Mouse (Mus musculus) gonadal fat pad, adult 2 months (tissue): ENCODE results near the gene Bri3. TPM values are rescaled to one million over a fixed set of nuclear protein-coding genes. Genes with fewer than 3 reads are reported as not detected.
A peak's percentile ranks its signal among the peaks of the same experiment; 100 is the strongest.
"Not testable (repeated sequence)": the region's sequence is repeated elsewhere in the genome, so short reads cannot be mapped to it uniquely, and the experiment has no call there.

Experiments used
- DNase-seq: peaks from one replicate; pipeline ENCODE4 v3.0.0-alpha.2; 2012; ENCODE audit warnings: low read depth
- polyA plus RNA-seq: library from polyadenylated mRNA; depleted of rRNA; stranded (reverse); fragments of >200 nt; gene quantifications from 2 replicates; pipeline ENCODE4 v1.2.3, GENCODE M21; 2012

Gene Bri3
- polyA plus RNA-seq, 1 experiment = 108 TPM

DNA sequence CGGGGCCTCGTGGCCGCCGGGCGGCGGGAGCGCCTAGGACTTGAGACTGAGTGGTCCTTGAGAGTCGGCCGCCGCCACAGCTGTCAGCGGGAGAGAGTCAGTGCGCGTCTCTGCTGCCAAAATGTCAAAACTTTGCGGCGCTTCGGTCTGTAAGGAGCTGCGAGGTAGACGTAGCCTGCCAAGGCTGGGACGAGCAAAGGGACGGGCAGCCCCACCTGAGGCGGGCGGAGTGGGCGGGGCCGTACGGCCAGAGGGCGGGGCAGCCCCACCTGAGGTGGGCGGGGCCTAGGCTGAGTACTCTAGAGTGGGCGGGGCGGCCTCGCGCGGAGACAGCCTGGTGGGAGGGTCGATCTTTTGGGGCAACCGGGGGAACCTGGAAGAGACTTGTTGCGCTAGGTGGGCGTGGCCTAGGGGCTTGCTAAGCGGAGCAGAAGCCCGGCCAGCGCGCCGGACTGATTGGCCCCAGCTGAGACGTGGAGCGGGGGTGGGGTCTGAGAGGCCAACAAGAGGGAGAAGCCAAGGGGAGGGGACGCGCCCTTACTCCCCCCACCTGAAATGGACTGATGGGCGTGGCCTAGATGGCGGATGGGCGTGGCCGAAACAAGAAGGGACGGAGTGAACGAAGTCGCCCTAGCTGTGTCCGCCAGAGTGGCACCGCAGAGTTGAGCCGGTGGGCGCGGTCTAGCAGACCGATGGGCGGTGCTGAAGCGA lies 113.8 kb downstream of the Bri3 start, which contains the start of gene Baiap2l1:
TSS of gene Baiap2l1 (minus strand) at position 232 of the 711 bp plus-strand sequence.
- DNase-seq = peak; percentile 61

DNA sequence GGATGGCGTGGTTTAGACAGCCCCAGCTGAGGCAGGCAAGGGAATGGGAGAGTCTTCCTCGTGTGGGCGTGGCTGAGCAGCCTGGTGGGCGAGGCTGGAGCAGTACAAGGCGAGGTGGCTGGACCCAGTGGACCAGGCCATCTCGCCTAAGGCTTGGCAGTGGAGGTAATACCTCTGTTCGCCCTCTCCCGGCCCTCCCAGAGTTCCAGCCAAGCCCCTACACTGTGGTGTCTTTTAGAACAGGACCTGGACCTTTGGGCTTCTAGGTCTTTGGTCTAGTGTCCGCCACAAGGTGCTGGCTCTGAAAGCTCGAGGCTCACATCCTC lies 114.3 kb downstream of the Bri3 start:
- no peak for DNase-seq

DNA sequence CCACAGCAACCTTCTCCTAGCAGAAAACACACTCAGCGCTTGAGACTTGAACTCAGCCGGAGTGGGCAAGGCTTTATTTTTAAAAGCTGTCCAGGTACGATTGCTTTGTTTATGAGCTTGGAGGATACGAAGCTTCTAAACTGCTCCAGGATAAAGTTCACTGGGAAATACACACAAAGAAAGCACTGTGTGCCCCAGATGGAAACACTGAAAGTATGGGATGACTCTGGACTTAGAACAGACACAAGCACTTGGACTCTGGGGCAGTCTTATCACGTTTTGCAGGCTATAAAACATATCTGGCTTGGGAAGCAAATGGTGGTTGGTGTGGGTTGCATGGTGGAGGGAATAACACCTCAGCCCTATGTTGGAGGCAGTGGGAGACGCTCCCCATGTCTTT lies 115.6 kb downstream of the Bri3 start:
- no peak for DNase-seq

DNA sequence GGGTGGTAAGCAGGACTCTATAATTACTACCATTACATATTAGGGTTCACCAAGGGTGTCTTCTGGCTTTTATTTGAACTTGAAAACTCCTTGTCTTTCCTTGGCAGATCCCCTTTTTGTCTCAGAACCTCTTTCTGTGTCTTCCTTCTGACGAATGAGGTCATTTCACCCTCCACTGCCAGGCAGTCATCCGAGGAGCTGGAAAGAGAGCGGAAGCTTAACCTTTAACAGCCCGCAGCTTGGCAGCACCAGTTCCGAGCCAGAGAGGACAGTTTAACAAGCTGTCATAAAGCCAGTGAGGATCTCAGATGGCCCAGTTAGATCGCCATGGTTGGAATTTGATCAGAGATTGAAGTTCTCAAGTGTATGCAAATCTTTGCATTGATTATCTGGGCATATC lies 116.1 kb downstream of the Bri3 start:
- DNase-seq = no peak

DNA sequence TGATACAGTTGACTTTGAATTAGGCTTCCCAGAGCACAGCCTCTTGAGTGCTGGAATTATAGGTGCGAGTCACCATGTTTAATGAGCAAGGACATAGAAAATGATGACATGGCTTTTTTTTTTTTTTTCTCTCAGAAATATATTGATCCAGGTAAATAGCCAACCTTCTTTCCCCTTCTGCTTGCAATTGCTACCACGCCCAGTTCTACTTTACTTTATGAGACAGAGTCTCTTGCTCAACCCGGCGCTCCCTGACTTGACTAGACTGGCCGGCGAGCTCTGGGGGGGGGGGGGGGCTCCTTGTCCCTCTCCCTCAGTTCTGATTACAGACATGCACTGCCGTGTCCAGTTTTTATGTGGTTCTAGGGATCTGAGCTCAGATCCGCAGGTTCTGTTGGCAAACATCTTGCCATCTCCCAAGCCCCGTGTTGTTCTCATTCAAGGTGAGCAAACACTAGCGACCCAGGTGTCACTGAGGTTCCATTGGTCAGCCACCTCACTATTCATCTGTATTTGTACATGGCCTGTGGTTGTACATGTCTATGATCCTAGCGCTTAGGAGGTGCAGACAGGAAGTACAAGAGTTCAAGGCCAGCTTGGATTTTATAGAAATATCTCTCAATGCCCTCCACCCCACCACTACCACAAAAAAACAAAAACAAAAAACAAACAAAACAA lies 120.6 kb downstream of the Bri3 start:
- DNase-seq = no peak

DNA sequence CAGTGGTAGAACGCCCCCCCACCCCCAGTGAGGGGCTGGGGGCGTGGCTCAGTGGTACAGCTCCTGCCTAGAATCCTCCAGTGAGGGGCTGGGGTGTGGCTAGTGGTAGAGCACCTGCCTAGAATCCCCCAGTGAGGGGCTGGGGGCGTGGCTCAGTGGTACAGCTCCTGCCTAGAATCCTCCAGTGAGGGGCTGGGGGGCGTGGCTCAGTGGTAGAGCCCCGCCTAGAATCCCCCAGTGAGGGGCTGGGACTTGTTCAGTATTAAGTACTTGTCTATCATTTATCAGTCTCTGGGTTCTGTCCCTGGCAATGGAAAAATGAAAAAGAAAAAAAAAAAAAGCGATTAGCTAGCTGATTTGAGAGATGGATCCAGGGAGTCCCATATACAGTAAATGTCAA lies 122.3 kb downstream of the Bri3 start:
- DNase-seq = not testable (repeated sequence)

DNA sequence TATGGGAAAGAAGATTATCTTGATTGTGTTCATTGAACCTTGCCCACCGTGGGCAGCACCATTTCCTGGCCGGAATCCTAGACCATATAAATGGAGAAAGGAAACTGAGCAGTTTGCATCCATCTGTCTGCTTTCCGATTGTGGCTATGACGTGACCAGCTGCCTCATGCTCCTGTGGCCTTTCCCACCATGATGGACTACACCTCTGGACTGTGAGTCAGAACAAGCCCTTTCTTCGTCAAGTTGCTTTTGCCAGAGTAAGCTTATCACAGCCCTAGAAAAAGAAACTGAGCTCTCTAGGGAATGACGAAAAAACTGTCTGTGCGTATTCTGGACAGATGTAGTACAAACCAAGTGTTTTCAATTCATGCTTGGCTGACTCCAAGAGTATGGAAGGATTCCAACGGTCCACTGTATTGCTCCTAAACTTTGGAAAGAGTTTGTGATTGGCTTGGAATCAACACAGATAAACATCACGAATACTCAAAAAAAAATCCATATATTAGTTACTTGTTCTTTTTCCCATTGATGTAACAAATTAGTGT lies 124.5 kb downstream of the Bri3 start:
- DNase-seq = no peak

DNA sequence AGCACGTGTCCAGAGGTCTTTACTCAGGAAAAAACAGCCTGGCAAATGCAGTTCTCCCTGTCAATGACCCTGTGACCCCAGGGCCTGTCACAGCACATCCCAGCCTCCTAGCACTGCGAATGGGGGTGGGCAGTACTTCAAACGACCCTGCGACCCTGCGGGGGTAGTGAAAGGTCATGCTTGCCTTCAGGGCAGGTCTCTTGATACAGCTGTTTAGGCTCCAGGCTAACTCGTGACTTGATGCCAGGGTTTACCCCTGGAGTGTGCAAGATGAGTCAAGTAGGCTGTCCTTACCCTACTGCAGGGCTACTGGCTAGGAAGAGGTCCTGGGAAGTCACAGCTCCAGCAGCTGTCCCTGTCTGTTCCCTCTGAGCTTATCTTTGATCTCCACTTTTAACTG lies 126.7 kb downstream of the Bri3 start:
- DNase-seq = no peak

DNA sequence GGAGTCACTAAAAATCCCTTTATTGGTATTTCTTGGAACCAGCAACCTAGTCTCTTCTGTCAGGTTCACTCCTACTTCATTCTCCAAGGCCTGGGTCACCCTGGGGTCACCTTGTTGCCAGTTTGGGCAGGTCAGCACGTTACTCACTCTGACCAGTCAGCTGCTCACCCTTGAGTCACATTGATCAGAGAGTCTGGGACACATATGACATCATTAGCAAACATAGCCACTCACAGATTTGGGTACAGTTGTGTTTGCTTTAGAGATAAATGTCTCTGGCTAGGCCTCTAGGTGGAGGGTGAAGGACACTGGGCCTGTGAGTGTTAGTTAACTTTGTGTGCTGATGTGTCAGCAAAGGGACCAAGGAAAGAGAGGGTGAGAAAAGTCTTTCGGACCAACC lies 127.9 kb downstream of the Bri3 start:
- no peak for DNase-seq

DNA sequence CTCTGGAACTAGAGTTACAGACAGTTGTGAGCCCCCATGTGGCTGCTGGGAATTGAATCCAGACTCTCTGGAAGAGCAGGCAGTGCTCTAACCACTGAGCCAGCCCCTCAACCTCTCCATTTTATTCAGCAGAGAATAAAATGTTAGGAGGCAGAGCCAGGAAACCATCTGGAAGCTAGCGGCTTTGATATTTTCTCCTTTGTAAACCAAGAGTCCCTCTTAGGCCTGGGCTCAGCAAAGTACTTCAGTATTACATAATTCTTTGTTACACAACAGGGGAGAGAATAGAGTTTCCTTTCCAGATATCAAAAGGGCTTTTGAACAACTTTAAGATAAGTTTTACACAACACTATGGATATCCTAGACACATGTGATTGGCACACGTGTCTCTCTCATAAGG lies 128.6 kb downstream of the Bri3 start:
- DNase-seq = no peak

DNA sequence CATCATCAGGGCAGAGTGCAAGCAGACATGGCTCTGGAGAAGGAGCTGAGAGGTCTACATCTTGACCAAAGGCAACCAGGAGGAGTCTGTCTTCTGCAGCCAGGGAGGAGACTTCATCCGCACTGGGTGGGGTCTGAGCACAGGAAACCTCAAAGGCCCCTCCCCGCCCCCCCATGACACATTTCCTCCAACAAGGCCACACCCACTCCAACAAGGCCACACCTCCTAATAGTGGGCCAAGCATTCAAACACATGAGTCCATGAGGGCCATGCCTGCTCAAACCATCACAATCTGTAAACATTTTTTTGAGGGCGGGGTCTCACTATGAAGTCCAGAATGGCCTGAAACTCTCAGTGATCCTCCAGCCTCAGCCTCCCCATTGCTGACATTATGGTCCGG lies 135.2 kb downstream of the Bri3 start:
- no peak for DNase-seq

DNA sequence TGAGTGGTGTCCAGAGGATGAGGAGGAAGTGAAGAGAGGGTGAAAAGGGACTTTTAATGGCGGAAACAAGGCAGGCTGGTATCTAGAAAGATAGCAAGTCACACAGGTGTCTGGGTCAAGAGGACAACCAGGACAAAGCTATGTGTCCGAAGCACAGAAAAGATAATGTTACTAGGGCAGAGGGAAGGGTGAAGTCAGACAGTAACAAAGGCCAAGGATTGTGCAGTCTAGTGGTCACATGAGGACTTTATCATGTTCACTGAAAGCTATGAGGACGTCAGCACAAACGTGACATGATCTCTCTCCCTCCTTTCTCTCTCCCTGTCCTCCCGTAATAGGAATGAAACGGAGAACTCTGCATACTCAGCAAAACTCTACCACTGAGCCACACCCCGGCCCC lies 136.5 kb downstream of the Bri3 start:
- DNase-seq = no peak

DNA sequence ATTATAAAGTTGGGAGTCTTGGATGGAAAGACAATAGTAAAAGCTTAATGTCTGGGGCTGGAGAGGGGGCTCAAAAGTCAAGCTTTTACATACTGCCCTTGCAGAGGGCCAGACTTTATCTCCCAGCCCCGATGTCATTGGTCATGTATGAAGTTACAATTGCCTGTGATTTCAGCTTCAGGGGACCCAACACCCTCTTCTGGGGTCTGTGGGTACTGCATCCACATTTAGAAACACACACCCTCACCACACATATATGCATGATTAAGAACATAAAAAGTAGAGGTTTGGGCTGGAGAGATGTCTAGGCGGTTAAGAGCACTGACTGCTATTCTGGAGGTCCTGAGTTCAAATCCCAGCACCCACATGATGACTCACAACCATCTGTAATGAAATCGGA lies 137.5 kb downstream of the Bri3 start:
- no peak for DNase-seq

DNA sequence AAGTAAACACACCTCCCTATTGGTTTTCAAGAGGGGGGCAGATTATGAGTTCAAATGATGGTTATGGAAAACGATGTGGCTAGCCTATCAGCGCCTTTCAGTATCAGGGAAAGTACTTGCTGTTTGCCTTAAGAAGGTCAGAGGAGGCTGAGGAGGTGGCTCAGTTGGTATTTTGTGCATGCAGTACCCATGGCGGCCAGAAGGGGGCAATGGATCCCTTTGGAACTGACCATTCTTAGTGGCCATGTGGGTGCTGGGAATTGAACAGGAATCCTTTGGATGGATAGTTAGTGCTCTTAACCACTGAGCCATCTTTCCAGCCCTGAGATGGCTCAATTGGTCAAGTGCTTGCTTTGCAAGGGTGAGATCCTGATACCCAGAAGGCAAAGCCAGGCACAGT lies 139.7 kb downstream of the Bri3 start:
- DNase-seq = no peak

DNA sequence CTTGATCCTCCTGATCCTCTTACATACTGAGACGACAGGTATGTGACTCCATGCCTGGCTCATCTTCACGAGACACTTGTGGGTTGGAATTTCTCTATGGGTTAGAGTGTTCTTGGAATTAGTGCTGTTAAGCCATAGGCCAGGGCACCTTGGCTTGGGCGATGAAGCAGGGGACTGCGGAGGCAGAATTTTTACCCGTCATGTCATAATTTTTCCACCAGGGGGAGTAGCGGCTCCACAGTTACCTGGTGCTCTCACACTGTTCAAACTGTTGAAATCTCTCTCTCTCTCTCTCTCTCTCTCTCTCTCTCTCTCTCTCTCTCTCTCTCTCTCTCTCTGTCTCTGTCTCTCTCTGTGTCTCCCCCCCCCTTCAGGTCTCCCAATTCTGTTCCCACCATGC lies 143.6 kb downstream of the Bri3 start:
- DNase-seq = no peak

DNA sequence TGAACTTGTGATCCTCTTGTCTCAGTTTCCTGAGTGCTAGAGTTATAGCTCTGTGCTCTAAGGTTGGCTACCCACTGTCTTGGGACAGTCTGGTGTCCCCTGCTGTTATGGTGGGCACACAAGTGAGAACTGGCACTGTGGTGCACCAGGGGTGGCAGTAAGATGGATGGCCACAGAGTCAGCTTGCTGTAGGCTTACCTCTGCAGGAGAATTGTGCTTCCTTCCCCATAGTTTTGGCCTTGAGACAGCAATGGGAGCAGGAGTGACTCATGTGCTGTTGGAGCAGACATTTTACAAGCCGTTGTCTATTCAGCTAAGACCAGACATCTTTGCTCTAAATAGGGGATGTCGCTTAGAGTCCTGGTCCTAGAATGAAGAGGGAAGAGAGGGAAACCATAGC lies 149.9 kb downstream of the Bri3 start:
- no peak for DNase-seq

DNA sequence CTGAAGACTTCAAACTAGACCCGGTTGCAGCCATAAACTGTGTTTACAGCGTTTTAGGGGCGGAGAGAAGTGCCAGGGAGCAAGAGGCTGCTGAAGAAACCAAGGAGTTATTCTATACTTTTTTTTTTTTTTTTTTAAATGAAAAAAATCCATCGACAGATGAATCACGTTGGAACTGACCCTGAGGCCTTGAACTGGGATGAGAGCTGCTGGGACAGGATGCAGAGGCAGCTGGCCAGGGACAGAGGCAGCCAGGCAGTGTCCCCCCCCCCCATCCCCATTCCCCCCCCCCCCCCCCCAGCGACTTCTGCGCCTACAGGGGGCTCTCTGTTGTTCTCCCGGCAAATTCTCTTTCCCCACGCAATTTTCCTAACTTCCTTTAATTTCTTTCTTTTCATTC lies 153.3 kb downstream of the Bri3 start:
- DNase-seq = no peak

DNA sequence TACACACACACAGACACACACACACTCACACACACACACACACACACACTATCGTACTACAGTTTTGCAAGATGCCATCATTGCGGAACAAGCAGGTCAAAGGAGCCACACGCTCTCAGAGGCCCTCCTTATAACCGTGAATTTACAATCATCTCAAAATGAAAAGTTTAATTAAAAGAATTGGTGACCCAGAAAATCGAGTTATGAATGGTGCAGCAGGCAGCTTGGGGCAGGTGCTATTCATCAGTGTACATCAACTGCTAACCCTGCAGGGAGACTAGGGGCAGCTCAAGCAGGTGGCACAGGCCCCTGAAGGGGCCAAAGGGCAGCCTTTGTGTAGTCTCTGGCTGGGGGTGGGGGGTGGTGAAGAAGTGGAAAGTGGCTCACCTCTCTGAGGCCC lies 156.6 kb downstream of the Bri3 start:
- no peak for DNase-seq

DNA sequence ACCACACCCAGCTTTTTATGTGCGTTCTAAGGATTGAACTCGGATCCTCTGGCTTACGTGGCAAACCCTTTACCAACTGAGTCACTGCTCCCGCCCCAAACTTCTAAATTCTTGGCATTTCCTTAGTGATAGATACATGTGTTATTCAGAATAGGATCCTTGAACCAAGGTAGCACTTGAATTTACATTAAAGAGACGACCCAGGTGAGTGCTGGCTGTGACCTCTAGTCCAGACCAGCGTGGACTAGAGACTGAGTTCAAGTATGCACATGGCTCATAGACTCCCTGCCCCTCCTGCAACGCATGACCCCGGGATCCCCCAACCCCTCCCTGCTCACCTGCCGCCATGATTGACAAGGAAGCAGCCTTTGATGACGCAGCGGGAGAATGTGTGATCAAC lies 162.0 kb downstream of the Bri3 start:
- DNase-seq = no peak

DNA sequence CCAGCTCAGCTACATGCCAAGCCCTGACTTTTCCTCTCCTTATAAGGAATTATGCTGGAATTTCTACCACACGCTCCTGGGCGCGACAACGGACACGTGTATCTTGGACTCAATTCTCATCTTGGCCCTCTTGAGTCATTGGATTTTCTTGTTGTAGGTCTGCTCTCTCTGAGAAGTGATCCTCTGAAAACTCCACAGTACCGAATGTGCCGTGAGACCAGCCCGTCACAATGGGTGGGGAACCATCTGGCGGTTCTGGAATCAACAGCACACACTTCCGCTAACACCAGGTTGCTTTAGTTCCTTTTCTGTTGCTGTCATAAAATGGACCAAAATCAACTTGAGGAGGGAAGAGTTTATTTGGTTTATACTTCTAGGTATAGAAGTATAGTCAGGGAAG lies 166.4 kb downstream of the Bri3 start:
- no peak for DNase-seq

DNA sequence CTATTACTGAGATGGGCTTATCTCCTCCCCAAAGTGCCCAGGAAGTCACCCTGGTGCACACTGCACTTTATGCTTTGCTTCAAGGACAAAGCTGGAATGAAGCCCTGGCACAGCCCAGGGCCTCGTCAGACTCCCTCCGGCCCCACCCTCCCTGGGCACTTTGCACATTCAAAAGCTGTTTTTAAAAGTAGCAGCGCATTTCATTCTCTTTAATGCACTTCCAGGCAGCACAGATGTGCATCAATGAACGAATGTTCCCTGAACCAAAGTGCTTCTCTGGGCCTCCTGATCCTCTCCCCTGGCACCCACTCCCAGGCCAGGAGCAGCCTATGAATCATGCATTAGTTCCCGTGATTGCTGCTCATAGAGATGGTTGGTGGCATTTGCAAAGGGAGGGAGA lies 167.5 kb downstream of the Bri3 start:
- no peak for DNase-seq

DNA sequence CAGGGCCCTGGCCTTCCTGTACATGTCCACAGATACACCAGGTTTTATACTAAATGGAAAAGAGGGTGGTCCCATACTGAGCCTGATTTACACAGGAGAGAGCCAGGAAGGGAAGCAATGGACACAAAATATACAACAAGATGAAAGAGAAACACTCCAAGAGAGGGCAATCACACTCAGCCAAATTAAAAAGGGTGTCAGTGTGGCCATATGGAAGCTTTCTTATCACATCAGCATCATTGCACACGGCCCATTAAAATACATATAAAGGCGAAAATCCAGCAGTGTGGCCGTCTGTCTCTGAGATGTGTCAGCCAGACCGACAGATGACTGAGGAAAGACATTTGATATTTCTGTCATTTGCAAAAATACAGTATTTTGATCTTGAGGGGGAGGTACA lies 168.5 kb downstream of the Bri3 start:
- no peak for DNase-seq

DNA sequence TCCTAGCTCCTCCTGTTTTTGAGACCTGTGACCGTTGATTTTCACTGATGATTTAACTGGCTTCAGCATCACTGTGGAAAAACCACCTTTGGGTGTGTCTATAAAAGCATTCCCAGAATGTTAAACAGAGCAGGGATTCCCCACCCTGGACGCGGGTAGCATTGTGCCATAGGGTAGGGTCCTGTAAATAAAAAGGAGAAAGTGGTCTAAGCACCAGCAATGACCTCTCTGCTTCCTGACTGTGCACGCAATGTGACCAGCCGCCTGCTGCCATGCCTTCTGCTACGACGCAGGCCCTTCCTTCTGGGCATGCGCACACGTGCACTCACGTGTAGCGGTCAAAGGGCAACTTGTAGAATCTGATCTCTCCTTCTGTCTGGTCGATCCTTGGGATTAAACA lies 174.2 kb downstream of the Bri3 start:
- DNase-seq = no peak

DNA sequence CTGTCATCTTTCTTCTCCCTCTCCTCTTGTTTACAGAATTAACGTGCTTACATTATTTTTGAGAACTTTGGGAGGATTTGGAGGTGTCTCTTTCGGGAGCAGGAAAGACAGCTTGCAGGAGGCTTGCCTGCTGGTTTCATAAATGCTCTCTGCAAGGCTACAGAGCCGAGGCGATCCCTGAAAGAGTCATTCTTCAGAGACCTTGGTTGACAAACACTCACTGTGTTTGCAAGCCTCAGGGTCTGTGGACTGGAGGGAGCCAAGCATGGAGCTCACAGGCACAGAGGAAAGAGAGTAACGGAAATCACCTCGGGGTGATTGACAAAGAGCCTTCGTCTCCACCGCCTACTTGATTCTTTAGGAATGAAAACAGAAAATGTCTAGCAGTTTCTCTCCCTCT lies 175.8 kb downstream of the Bri3 start:
- no peak for DNase-seq
